Mouse (Mus musculus) CH12.LX (cell line): Measurements from ENCODE around the gene Atp8b5. TPM values are rescaled to one million over a fixed set of nuclear protein-coding genes. Genes with fewer than 3 reads are reported as not detected.

Source experiments
- DNase-seq: peaks from one replicate; pipeline ENCODE4 v3.0.0-alpha.2; 2013; ENCODE audit errors: extremely low read depth
- H3K27ac ChIP-seq: 2 replicates; pipeline ENCODE4 v1.5.1; 2012; ENCODE audit warnings: low read depth, mild to moderate bottlenecking, control low read depth, moderate library complexity; ENCODE audit not compliant: insufficient read depth
- H3K27me3 ChIP-seq: replicated peaks from 2 replicates; pipeline ENCODE3; 2012; ENCODE audit warnings: inconsistent platforms
- H3K36me3 ChIP-seq, 2 experiments: replicated peaks in 1 of 2; 2 replicates each; pipeline versions ENCODE3 to v1.6.1; 2012; ENCODE audit warnings: inconsistent platforms in 1 of 2, low read length in 1 of 2, mild to moderate bottlenecking in 1 of 2, mixed read lengths in 1 of 2, moderate library complexity in 1 of 2; ENCODE audit not compliant: control insufficient read depth in 1 of 2, insufficient read depth in 1 of 2
- H3K4me1 ChIP-seq, 2 experiments: 2 replicates each; pipeline ENCODE4 v1.6.1; 2012; ENCODE audit warnings: inconsistent platforms in 1 of 2, moderate library complexity in 1 of 2; ENCODE audit not compliant: insufficient read depth in 2 of 2, control insufficient read depth in 1 of 2
- H3K4me2 ChIP-seq: 2 replicates; pipeline ENCODE4 v1.6.1; 2012; ENCODE audit warnings: low read depth, mild to moderate bottlenecking, control low read depth; ENCODE audit not compliant: poor library complexity, insufficient read depth, severe bottlenecking
- H3K4me3 ChIP-seq, 3 experiments: fragments of 150-350 bp in 1 of 3; sonication (generic) in 1 of 3; replicated peaks in 1 of 3; 2 replicates each; pipeline versions ENCODE3 to v1.5.1; 2011 to 2012; ENCODE audit warnings: low read depth in 2 of 3, low read length in 2 of 3, mild to moderate bottlenecking in 2 of 3, moderate library complexity in 2 of 3, control low read depth in 1 of 3, improper control_type of control experiment in 1 of 3, inconsistent platforms in 1 of 3, mixed read lengths in 1 of 3; ENCODE audit not compliant: poor library complexity in 1 of 3
- H3K79me2 ChIP-seq: replicated peaks from 2 replicates; pipeline ENCODE4 v1.6.1; 2012; ENCODE audit warnings: mild to moderate bottlenecking, moderate library complexity; ENCODE audit not compliant: control insufficient read depth, poor library complexity, insufficient read depth, severe bottlenecking; ENCODE audit errors: extremely low read depth
- H3K9ac ChIP-seq: 2 replicates; pipeline ENCODE4 v1.6.1; 2012; ENCODE audit warnings: low read depth, mild to moderate bottlenecking, control low read depth, moderate library complexity; ENCODE audit not compliant: insufficient read depth
- H3K9me3 ChIP-seq: replicated peaks from 2 replicates; pipeline ENCODE3; 2012; ENCODE audit warnings: low read length, inconsistent platforms, mixed read lengths
- BHLHE40 ChIP-seq: IDR thresholded peaks from 2 replicates; pipeline ENCODE4 v1.6.1; 2011; ENCODE audit warnings: mild to moderate bottlenecking, low read depth, low read length, improper control_type of control experiment
- CHD1 ChIP-seq: IDR thresholded peaks from 2 replicates; pipeline ENCODE4 v1.6.1; 2012; ENCODE audit warnings: low read depth, low read length, improper control_type of control experiment, inconsistent platforms
- CTCF ChIP-seq, 2 experiments: IDR thresholded peaks in 1 of 2; conservative IDR thresholded peaks in 1 of 2; 2 replicates each; pipeline ENCODE4 v1.5.1; 2011 to 2012; ENCODE audit warnings: low read depth in 2 of 2, low read length in 2 of 2, improper control_type of control experiment in 1 of 2, inconsistent platforms in 1 of 2, mild to moderate bottlenecking in 1 of 2, moderate library complexity in 1 of 2
- ELF1 ChIP-seq: IDR thresholded peaks from 2 replicates; pipeline ENCODE4 v1.6.1; 2014; ENCODE audit warnings: low read depth, mild to moderate bottlenecking, inconsistent platforms, low read length, improper control_type of control experiment
- EP300 ChIP-seq: IDR thresholded peaks from 2 replicates; pipeline ENCODE4 v1.6.1; 2011; ENCODE audit warnings: low read length, improper control_type of control experiment
- ETS1 ChIP-seq: conservative IDR thresholded peaks from 2 replicates; pipeline ENCODE4 v1.6.1; 2012; ENCODE audit warnings: low read depth, mild to moderate bottlenecking, inconsistent platforms, low read length, improper control_type of control experiment, moderate library complexity
- HCFC1 ChIP-seq: IDR thresholded peaks from 2 replicates; pipeline ENCODE4 v1.6.1; 2012; ENCODE audit warnings: low read depth, mild to moderate bottlenecking, inconsistent platforms, low read length, improper control_type of control experiment
- IRF4 ChIP-seq: IDR thresholded peaks from 2 replicates; pipeline ENCODE4 v1.6.1; 2014; ENCODE audit warnings: low read depth, mild to moderate bottlenecking, inconsistent platforms, low read length, improper control_type of control experiment
- JUN ChIP-seq: IDR thresholded peaks from 2 replicates; pipeline ENCODE4 v1.6.1; 2011; ENCODE audit warnings: low read depth, mild to moderate bottlenecking, low read length, improper control_type of control experiment, moderate library complexity; ENCODE audit not compliant: insufficient read depth
- KAT2A ChIP-seq: IDR thresholded peaks from 2 replicates; pipeline ENCODE4 v1.6.1; 2012; ENCODE audit warnings: low read length, improper control_type of control experiment, inconsistent platforms; ENCODE audit not compliant: insufficient replicate concordance
- MAX ChIP-seq: IDR thresholded peaks from 2 replicates; pipeline ENCODE4 v1.6.1; 2011; ENCODE audit warnings: low read length, improper control_type of control experiment
- MAZ ChIP-seq: IDR thresholded peaks from 2 replicates; pipeline ENCODE4 v1.6.1; 2012; ENCODE audit warnings: low read depth, mild to moderate bottlenecking, inconsistent platforms, low read length, improper control_type of control experiment, moderate library complexity
- MEF2A ChIP-seq: IDR thresholded peaks from 2 replicates; pipeline ENCODE4 v1.6.1; 2014; ENCODE audit warnings: low read depth, mild to moderate bottlenecking, inconsistent platforms, low read length, improper control_type of control experiment, borderline replicate concordance
- MXI1 ChIP-seq: IDR thresholded peaks from 2 replicates; pipeline ENCODE4 v1.6.1; 2011; ENCODE audit warnings: mild to moderate bottlenecking, low read depth, low read length, improper control_type of control experiment
- MYC ChIP-seq: IDR thresholded peaks from 2 replicates; pipeline ENCODE4 v1.6.1; 2011; ENCODE audit warnings: low read depth, mild to moderate bottlenecking, improper control_type of control experiment, low read length
- PAX5 ChIP-seq: IDR thresholded peaks from 2 replicates; pipeline ENCODE4 v1.6.1; 2012; ENCODE audit warnings: low read length, inconsistent platforms, mixed read lengths
- POLR2AphosphoS2 ChIP-seq: IDR thresholded peaks from 2 replicates; pipeline ENCODE4 v1.6.1; 2011; ENCODE audit warnings: low read depth, low read length, improper control_type of control experiment
- RAD21 ChIP-seq: IDR thresholded peaks from 2 replicates; pipeline ENCODE4 v1.6.1; 2011; ENCODE audit warnings: low read depth, mild to moderate bottlenecking, low read length, improper control_type of control experiment, moderate library complexity
- RCOR1 ChIP-seq: conservative IDR thresholded peaks from 2 replicates; pipeline ENCODE4 v1.6.1; 2012; ENCODE audit warnings: low read depth, mild to moderate bottlenecking, inconsistent platforms, low read length, improper control_type of control experiment
- SMC3 ChIP-seq: IDR thresholded peaks from 2 replicates; pipeline ENCODE4 v1.6.1; 2011; ENCODE audit warnings: low read depth, low read length, improper control_type of control experiment
- UBTF ChIP-seq: IDR thresholded peaks from 2 replicates; pipeline ENCODE4 v1.6.1; 2012; ENCODE audit warnings: low read depth, mild to moderate bottlenecking, inconsistent platforms, low read length, improper control_type of control experiment, moderate library complexity
- ZMIZ1 ChIP-seq: IDR thresholded peaks from 2 replicates; pipeline ENCODE4 v1.6.1; 2012; ENCODE audit warnings: low read depth, mild to moderate bottlenecking, inconsistent platforms, low read length, improper control_type of control experiment
- dilution Hi-C: fragments of 300-500 bp; cut with MboI; formaldehyde crosslinking; loops from 2 replicates; pipeline ENCODE4 v1.14.3; 2020; ENCODE audit warnings: low sequenced_read_pairs; ENCODE audit not compliant: extremely low pct_unique_long_range_greater_than_20kb, extremely low pct_ligation_motif_present
- in situ Hi-C: fragments of 300-500 bp; cut with MboI; formaldehyde crosslinking; loops from 3 replicates; pipeline ENCODE4 v1.14.3; 2019; ENCODE audit warnings: low sequenced_read_pairs, low pct_ligation_motif_present, low pct_unique_long_range_greater_than_20kb, mixed read lengths
- polyA plus RNA-seq: library from polyadenylated mRNA; unstranded; fragments of >175 nt; gene quantifications from 2 replicates; pipeline ENCODE4 v1.2.1, GENCODE M21; 2012; ENCODE audit warnings: low read depth; ENCODE audit not compliant: insufficient read length
- total RNA-seq, 2 experiments: library from RNA; depleted of rRNA; stranded (reverse); fragments of 300-350 nt in 1 of 2; fragments of >200 nt in 1 of 2; gene quantifications; 2 replicates each; pipeline ENCODE4 v1.2.3; 2012 to 2014

Gene Atp8b5
- total and polyA plus RNA-seq, 3 experiments: 0.13 to 1.3 (median 0.54) TPM

- H3K4me2 ChIP-seq: no peak overlapping the region
- TF ChIP-seq MEF2A (no peak), RAD21 (no peak), ZMIZ1 (no peak), MYC (no peak), UBTF (no peak), PAX5 (no peak), MXI1 (no peak), CTCF (conservative IDR thresholded peaks at IDR 0.05 in 1 of 2, IDR thresholded peaks at IDR 0.05 in 1 of 2; ENCODE audit: low read depth in 2 of 2, low read length in 2 of 2) (no peak), EP300 (no peak), MAZ (no peak)
These were observed 131.9 kb downstream of the Atp8b5 start for GRCm38 (mm10) chr4:43398829-43399331.

GRCm38 (mm10) chr4:43399391-43400131 lies 132.6 kb downstream of the Atp8b5 start:
- Histone ChIP-seq H3K27me3 (peaks cover 30% of the 10 kb centered on the region), H3K79me2 (no peaks in the 10 kb centered on the region), H3K9me3 (no peaks in the 10 kb centered on the region), H3K36me3 (no peaks in the 10 kb centered on the region), H3K9ac (no peak overlapping the region), H3K4me1 (peaks cover 0 to 3% of the 10 kb centered on the region in 2 experiments; a peak in 1 of 4 replicates), H3K4me2 (no peak overlapping the region), H3K27ac (no peak overlapping the region), H3K4me3 (no peak overlapping the region)
- no peak for TF ChIP-seq SMC3
- no peak for TF ChIP-seq CHD1
- no peak for TF ChIP-seq POLR2AphosphoS2
- no peak for TF ChIP-seq IRF4
- TF ChIP-seq BHLHE40: no peak
- TF ChIP-seq ELF1: no peak
- no peak for TF ChIP-seq MAX
- TF ChIP-seq HCFC1: no peak
- no peak for TF ChIP-seq MYC
- TF ChIP-seq JUN: no peak
- no peak for TF ChIP-seq ETS1
- TF ChIP-seq RCOR1: no peak
- no peak for TF ChIP-seq KAT2A
- in situ Hi-C loops (loop anchor here (25.0 kb wide), 1 partner anchor 312 kb away; no protein-coding TSS in a partner anchor), dilution Hi-C loops (no loop called here)
- no peak for DNase-seq

More at GRCm38 (mm10) chr4:43398829-43399331, 131.9 kb downstream of the Atp8b5 start:
- Histone ChIP-seq H3K27me3 (peaks cover 30% of the 10 kb centered on the region), H3K36me3 (no peaks in the 10 kb centered on the region), H3K4me1 (peaks cover 0 to 3% of the 10 kb centered on the region in 2 experiments; a peak in 1 of 4 replicates), H3K27ac (no peak overlapping the region), H3K4me3 (no peak overlapping the region), H3K79me2 (no peaks in the 10 kb centered on the region), H3K9ac (no peak overlapping the region), H3K9me3 (no peaks in the 10 kb centered on the region)
- in situ Hi-C loops (no loop called here), dilution Hi-C loops (no loop called here)
- no peak for DNase-seq
